Mouse (Mus musculus) midbrain, embryonic 12.5 days (tissue): Measurements from ENCODE around the gene Atf5. TPM values are rescaled to one million over a fixed set of nuclear protein-coding genes. Genes with fewer than 3 reads are reported as not detected.

Experiments used
- ATAC-seq: fragments of 200-750 bp; cut with Nextera tagmentation; 2 replicates; pipeline ENCODE4 v1.8.0; 2017; ENCODE audit warnings: low read depth, moderate TSS enrichment, moderate library complexity; ENCODE audit not compliant: low FRiP score
- H3K27ac ChIP-seq: fragments of 300-500 bp; sonication (generic); replicated peaks from 2 replicates; pipeline ENCODE4 v1.5.1; 2016; ENCODE audit warnings: mild to moderate bottlenecking
- H3K27me3 ChIP-seq: fragments of 300-500 bp; sonication (generic); 2 replicates; pipeline ENCODE4 v1.6.1; 2016; ENCODE audit warnings: mild to moderate bottlenecking
- H3K36me3 ChIP-seq: fragments of 300-500 bp; sonication (generic); 2 replicates; pipeline ENCODE4 v1.6.1; 2016
- H3K4me1 ChIP-seq: fragments of 300-500 bp; sonication (generic); 2 replicates; pipeline ENCODE4 v1.6.1; 2016
- H3K4me2 ChIP-seq: fragments of 300-500 bp; sonication (generic); replicated peaks from 2 replicates; pipeline ENCODE4 v1.6.1; 2016; ENCODE audit warnings: mild to moderate bottlenecking, moderate library complexity
- H3K4me3 ChIP-seq: fragments of 300-500 bp; sonication (generic); 2 replicates; pipeline ENCODE4 v1.5.1; 2016; ENCODE audit warnings: mild to moderate bottlenecking
- H3K9ac ChIP-seq: fragments of 300-500 bp; sonication (generic); replicated peaks from 2 replicates; pipeline ENCODE4 v1.6.1; 2016; ENCODE audit warnings: mild to moderate bottlenecking, moderate library complexity
- H3K9me3 ChIP-seq: fragments of 300-500 bp; sonication (generic); 2 replicates; pipeline ENCODE4 v1.6.1; 2016; ENCODE audit warnings: mild to moderate bottlenecking
- WGBS: fragments of 180-500 bp; shearing (Covaris S2); methylation state at CpG from one replicate; pipeline ENCODE4 v1.1.7; 2016; 5-methylcytosine and 5-hydroxymethylcytosine counted together
- microRNA counts: library from miRNA; unstranded; fragments of <30 nt; microRNA quantifications from one replicate; lab custom pipeline; 2017
- microRNA-seq: library from miRNA; unstranded; fragments of <30 nt; microRNA quantifications from one replicate; pipeline ENCODE4, GENCODE M21; 2017
- polyA plus RNA-seq: library from polyadenylated mRNA; unstranded; fragments of >200 nt; fragmentation: Nextera tagmentation; extraction: Ambion mirVana; gene quantifications from 2 replicates; pipeline ENCODE4 v1.2.1, GENCODE M21; 2016

Gene Atf5
- polyA plus RNA-seq, 1 experiment from 2014 or later = 5.6 TPM

- H3K36me3 ChIP-seq = no peaks in the 10 kb centered on the region
- 62% methylated on average over 4 of the region's 4 CpGs for WGBS
- no peaks in the 10 kb centered on the region for H3K9me3 ChIP-seq
- no peaks in the 10 kb centered on the region for H3K4me1 ChIP-seq
- no peak overlapping the region for H3K4me2 ChIP-seq
- no peak for ATAC-seq
- no peak overlapping the region for H3K27ac ChIP-seq
- H3K9ac ChIP-seq = no peak overlapping the region
- H3K27me3 ChIP-seq = no peaks in the 10 kb centered on the region
- no peak overlapping the region for H3K4me3 ChIP-seq
These were observed 26.4 kb downstream of the Atf5 start for GRCm38 (mm10) chr7:44790066-44790465.

- no peak for ATAC-seq
- H3K27me3 ChIP-seq = no peaks in the 10 kb centered on the region
- no peak overlapping the region for H3K4me2 ChIP-seq
- no peak overlapping the region for H3K4me3 ChIP-seq
- WGBS = 82% methylated on average over 3 of the region's 3 CpGs
- H3K9ac ChIP-seq = no peak overlapping the region
- no peaks in the 10 kb centered on the region for H3K9me3 ChIP-seq
- no peaks in the 10 kb centered on the region for H3K4me1 ChIP-seq
- no peak overlapping the region for H3K27ac ChIP-seq
- H3K36me3 ChIP-seq = no peaks in the 10 kb centered on the region
These were observed 26.9 kb downstream of the Atf5 start for GRCm38 (mm10) chr7:44789531-44789930.

- no peak for ATAC-seq
- no peak overlapping the region for H3K4me3 ChIP-seq
- peaks cover 30% of the 10 kb centered on the region for H3K36me3 ChIP-seq
- H3K9ac ChIP-seq = no peak overlapping the region
- no peak overlapping the region for H3K27ac ChIP-seq
- no peaks in the 10 kb centered on the region for H3K27me3 ChIP-seq
- no peak overlapping the region for H3K4me2 ChIP-seq
- H3K9me3 ChIP-seq = no peaks in the 10 kb centered on the region
- no peaks in the 10 kb centered on the region for H3K4me1 ChIP-seq
- 91% methylated on average over 8 of the region's 8 CpGs for WGBS
These were observed 36.4 kb downstream of the Atf5 start for GRCm38 (mm10) chr7:44780101-44780500.

GRCm38 (mm10) chr7:44776849-44777498 is 39.5 kb downstream of the Atf5 start:
- H3K36me3 ChIP-seq = peaks cover 55% of the 10 kb centered on the region
- no peaks in the 10 kb centered on the region for H3K9me3 ChIP-seq
- H3K4me3 ChIP-seq = no peak overlapping the region
- H3K27ac ChIP-seq = no peak overlapping the region
- no peaks in the 10 kb centered on the region for H3K27me3 ChIP-seq
- H3K9ac ChIP-seq = no peak overlapping the region
- ATAC-seq = no peak
- H3K4me1 ChIP-seq = no peaks in the 10 kb centered on the region
- 94% methylated on average over 9 of the region's 9 CpGs for WGBS
- no peak overlapping the region for H3K4me2 ChIP-seq

GRCm38 (mm10) chr7:44772591-44773204 is 43.8 kb downstream of the Atf5 start:
- WGBS = 90% methylated on average over 8 of the region's 8 CpGs
- no peaks in the 10 kb centered on the region for H3K9me3 ChIP-seq
- H3K4me1 ChIP-seq = no peaks in the 10 kb centered on the region
- H3K27ac ChIP-seq = no peak overlapping the region
- H3K36me3 ChIP-seq = peaks cover 76% of the 10 kb centered on the region
- H3K9ac ChIP-seq = no peak overlapping the region
- H3K4me2 ChIP-seq = no peak overlapping the region
- no peak overlapping the region for H3K4me3 ChIP-seq
- ATAC-seq = no peak
- H3K27me3 ChIP-seq = no peaks in the 10 kb centered on the region

GRCm38 (mm10) chr7:44770046-44770578 is 46.3 kb downstream of the Atf5 start:
- Histone ChIP-seq H3K4me1 (no peaks in the 10 kb centered on the region), H3K4me3 (no peak overlapping the region), H3K9ac (no peak overlapping the region), H3K36me3 (peaks cover 67% of the 10 kb centered on the region), H3K27ac (no peak overlapping the region), H3K27me3 (no peaks in the 10 kb centered on the region), H3K9me3 (no peaks in the 10 kb centered on the region), H3K4me2 (no peak overlapping the region)
- ATAC-seq = no peak
- 17% methylated on average over 6 of the region's 6 CpGs for WGBS

- no peak for ATAC-seq
- H3K9me3 ChIP-seq = no peaks in the 10 kb centered on the region
- peaks cover 61% of the 10 kb centered on the region for H3K36me3 ChIP-seq
- H3K4me2 ChIP-seq = no peak overlapping the region
- H3K27me3 ChIP-seq = no peaks in the 10 kb centered on the region
- WGBS = 87% methylated on average over 5 of the region's 5 CpGs
- no peak overlapping the region for H3K27ac ChIP-seq
- no peak overlapping the region for H3K4me3 ChIP-seq
- H3K4me1 ChIP-seq = no peaks in the 10 kb centered on the region
- no peak overlapping the region for H3K9ac ChIP-seq
These were observed 48.3 kb downstream of the Atf5 start for GRCm38 (mm10) chr7:44768129-44768528.

MicroRNA genes within 50 kb of the gene (microRNA counts, 519-probe panel; counts per million panel counts)
- not detected for microRNA mmu-miR-707 (lab: Ali Mortazavi, UCI)

Small RNA genes lying within 50 kb of the gene (microRNA-seq; reads per million reads assigned to microRNA genes)
- not detected for gene Mir707

Other genes with a start within 250 kb of the Atf5 start
- 0.45 and 0.60 TPM in 2 replicates for gene Napsa, start 244.3 kb downstream of the Atf5 start, polyA plus RNA-seq
- 2.3 and 2.6 TPM in 2 replicates for gene Kcnc3, start 226.0 kb downstream of the Atf5 start, polyA plus RNA-seq
- 1.9 and 2.3 TPM in 2 replicates for gene Myh14, start 145.8 kb downstream of the Atf5 start, polyA plus RNA-seq
- gene Izumo2, start 107.9 kb downstream of the Atf5 start, polyA plus RNA-seq = not detected in 2 replicates
- gene Vrk3, start 68.2 kb downstream of the Atf5 start, polyA plus RNA-seq = 38.4 and 43.7 TPM in 2 replicates
- gene Zfp473, start 65.6 kb downstream of the Atf5 start, polyA plus RNA-seq = 2.9 and 3.5 TPM in 2 replicates
- 84.9 and 93.4 TPM in 2 replicates for gene Nup62, start 570 bp downstream of the Atf5 start, polyA plus RNA-seq
- 1.4 TPM in 2 replicates for gene Il4i1, start 271 bp downstream of the Atf5 start, polyA plus RNA-seq
- gene Akt1s1, start 32.3 kb upstream of the Atf5 start, polyA plus RNA-seq = 92.0 and 99.2 TPM in 2 replicates
- gene Tbc1d17, start 32.4 kb upstream of the Atf5 start, polyA plus RNA-seq = 97.5 and 101 TPM in 2 replicates
- 36.4 and 44.0 TPM in 2 replicates for gene Pnkp, start 40.5 kb upstream of the Atf5 start, polyA plus RNA-seq
- 605 and 652 TPM in 2 replicates for gene Ptov1, start 53.1 kb upstream of the Atf5 start, polyA plus RNA-seq
- 177 and 180 TPM in 2 replicates for gene Med25, start 76.1 kb upstream of the Atf5 start, polyA plus RNA-seq
- 25.8 and 29.7 TPM in 2 replicates for gene Fuz, start 79.4 kb upstream of the Atf5 start, polyA plus RNA-seq
- 91.0 and 92.9 TPM in 2 replicates for gene Ap2a1, start 112.8 kb upstream of the Atf5 start, polyA plus RNA-seq
- gene Tsks, start 126.5 kb upstream of the Atf5 start, polyA plus RNA-seq = 0.20 TPM in 1 of 2 replicates, not detected in the other
- gene Cpt1c, start 158.2 kb upstream of the Atf5 start, polyA plus RNA-seq = 40.6 and 43.7 TPM in 2 replicates
- gene Prmt1, start 169.9 kb upstream of the Atf5 start, polyA plus RNA-seq = 643 and 658 TPM in 2 replicates
- gene Irf3, start 181.0 kb upstream of the Atf5 start, polyA plus RNA-seq = 66.7 and 70.6 TPM in 2 replicates
- 50.5 and 54.7 TPM in 2 replicates for gene Bcl2l12, start 182.1 kb upstream of the Atf5 start, polyA plus RNA-seq
- gene Scaf1, start 199.7 kb upstream of the Atf5 start, polyA plus RNA-seq = 48.1 and 52.4 TPM in 2 replicates
- 15.6 and 17.3 TPM in 2 replicates for gene Rras, start 201.3 kb upstream of the Atf5 start, polyA plus RNA-seq
- gene Prr12, start 236.2 kb upstream of the Atf5 start, polyA plus RNA-seq = 13.7 and 14.1 TPM in 2 replicates
- 53.6 and 54.6 TPM in 2 replicates for gene Nosip, start 245.8 kb upstream of the Atf5 start, polyA plus RNA-seq
- gene Prrg2, start 246.0 kb upstream of the Atf5 start, polyA plus RNA-seq = 15.9 and 17.8 TPM in 2 replicates